Mouse (Mus musculus): ENCODE measurements around the gene Cts7. TPM values are rescaled to one million over a fixed set of nuclear protein-coding genes. Genes with fewer than 3 reads are reported as not detected.

Gene Cts7
- polyA plus RNA-seq (2017; shearing (Covaris generic)) = not detected

GRCm38 (mm10) chr13:61358097-61358496 is at the start of gene Cts7:
Gene Cts7 (minus strand): TSS chr13:61358197.

Other genes with a start within 250 kb of the Cts7 start
- gene Ctsr, start 193.9 kb downstream of the Cts7 start, polyA plus RNA-seq (2017; shearing (Covaris generic)) = not detected
- not detected for gene Cts6, start 154.8 kb downstream of the Cts7 start, polyA plus RNA-seq (2017; shearing (Covaris generic))
- not detected for gene Cts8, start 102.8 kb downstream of the Cts7 start, polyA plus RNA-seq (2017; shearing (Covaris generic))
- not detected for gene Gm49398, start 69.4 kb downstream of the Cts7 start, polyA plus RNA-seq (2017; shearing (Covaris generic))
- gene Ctsm, start 183.6 kb upstream of the Cts7 start, polyA plus RNA-seq (2017; shearing (Covaris generic)) = not detected
- not detected for gene Gm49352, start 210.0 kb upstream of the Cts7 start, polyA plus RNA-seq (2017; shearing (Covaris generic))
- gene Cts3, start 211.9 kb upstream of the Cts7 start, polyA plus RNA-seq (2017; shearing (Covaris generic)) = not detected